Mouse (Mus musculus): ENCODE measurements at regions not wholly inside any gene's neighbourhood (a gene's known extent, or its start where the extent isn't known, plus 50 kb on each side); places are given as distances from the start of the nearest gene placed in this dataset.

DNA sequence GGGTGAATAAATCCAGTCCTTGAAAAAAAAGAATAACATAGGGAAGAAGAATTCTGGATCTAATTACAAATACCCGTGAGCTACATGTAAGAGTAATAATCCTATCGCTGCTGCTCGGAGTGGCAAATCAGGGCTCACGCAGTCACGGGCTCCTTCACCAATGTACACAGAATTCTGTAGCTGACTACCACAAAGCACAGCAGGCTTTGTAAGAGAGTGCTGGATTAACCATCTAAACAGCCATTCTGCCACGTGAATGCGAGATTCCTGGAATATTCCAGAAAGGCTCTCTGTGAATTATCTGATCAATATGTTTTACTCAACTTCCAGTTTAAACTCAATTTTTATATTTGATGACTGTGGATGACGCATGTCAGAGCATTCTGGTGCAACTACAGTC is 165.1 kb upstream of the Isl1 start:
- Histone ChIP-seq H3K79me2 (ENCODE audit: control insufficient read depth, insufficient read depth, low read length) (no peaks in the 10 kb centered on the region), H3K4me3 (ENCODE audit: insufficient read depth, low read depth, low read length) (no peak overlapping the region), H3K36me3 (ENCODE audit: control insufficient read depth, insufficient read depth, low read length) (no peaks in the 10 kb centered on the region), H3K4me1 (ENCODE audit: control insufficient read depth, insufficient read depth, low read length) (no peaks in the 10 kb centered on the region), H3K27ac (replicated peaks; ENCODE audit: insufficient read depth, low read depth, low read length) (no peak overlapping the region), H3K9ac (ENCODE audit: low read depth, low read length) (no peak overlapping the region), H3K27me3 (ENCODE audit: control insufficient read depth, insufficient read depth, low read length) (no peaks in the 10 kb centered on the region)
- DNase-seq (ENCODE audit: extremely low read depth, low read depth, low spot score), result no peak
- WGBS, result 80% methylated on average over 8 of the region's 8 CpGs
- no peak for TF ChIP-seq CTCF (IDR thresholded peaks at IDR 0.05; ENCODE audit: low read depth, low read length)
- no peak for TF ChIP-seq POLR2A (IDR thresholded peaks at IDR 0.05; ENCODE audit: extremely low read depth, insufficient read depth, low read length)

DNA sequence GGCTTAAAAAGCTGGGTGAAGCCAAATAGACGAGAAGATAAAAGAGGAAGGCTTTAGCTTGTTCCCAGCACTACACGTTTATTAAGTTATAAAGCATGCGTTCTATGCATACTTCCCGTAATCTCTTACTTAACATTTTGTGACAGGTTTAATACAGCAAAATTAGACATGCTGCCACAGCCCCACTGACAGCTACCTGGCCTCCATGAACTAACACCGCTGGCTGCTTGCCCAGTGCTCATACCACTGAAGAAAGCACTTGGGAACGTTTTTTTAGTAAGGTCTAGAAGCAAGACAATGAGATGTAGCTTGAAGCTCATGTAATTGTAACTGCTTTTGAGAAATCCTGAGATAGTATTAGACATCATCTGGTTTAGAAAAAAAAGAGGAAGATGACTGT is 152.3 kb upstream of the Isl1 start:
- TF ChIP-seq CTCF (IDR thresholded peaks at IDR 0.05; ENCODE audit: low read depth, low read length) (no peak), POLR2A (IDR thresholded peaks at IDR 0.05; ENCODE audit: extremely low read depth, insufficient read depth, low read length) (no peak)
- Histone ChIP-seq H3K36me3 (ENCODE audit: control insufficient read depth, insufficient read depth, low read length) (no peaks in the 10 kb centered on the region), H3K4me3 (ENCODE audit: insufficient read depth, low read depth, low read length) (no peak overlapping the region), H3K4me1 (ENCODE audit: control insufficient read depth, insufficient read depth, low read length) (no peaks in the 10 kb centered on the region), H3K9ac (ENCODE audit: low read depth, low read length) (no peak overlapping the region), H3K79me2 (ENCODE audit: control insufficient read depth, insufficient read depth, low read length) (no peaks in the 10 kb centered on the region), H3K27me3 (ENCODE audit: control insufficient read depth, insufficient read depth, low read length) (no peaks in the 10 kb centered on the region), H3K27ac (replicated peaks; ENCODE audit: insufficient read depth, low read depth, low read length) (no peak overlapping the region)
- WGBS, result 72% methylated on average over 6 of the region's 6 CpGs
- DNase-seq (ENCODE audit: extremely low read depth, low read depth, low spot score), result no peak

DNA sequence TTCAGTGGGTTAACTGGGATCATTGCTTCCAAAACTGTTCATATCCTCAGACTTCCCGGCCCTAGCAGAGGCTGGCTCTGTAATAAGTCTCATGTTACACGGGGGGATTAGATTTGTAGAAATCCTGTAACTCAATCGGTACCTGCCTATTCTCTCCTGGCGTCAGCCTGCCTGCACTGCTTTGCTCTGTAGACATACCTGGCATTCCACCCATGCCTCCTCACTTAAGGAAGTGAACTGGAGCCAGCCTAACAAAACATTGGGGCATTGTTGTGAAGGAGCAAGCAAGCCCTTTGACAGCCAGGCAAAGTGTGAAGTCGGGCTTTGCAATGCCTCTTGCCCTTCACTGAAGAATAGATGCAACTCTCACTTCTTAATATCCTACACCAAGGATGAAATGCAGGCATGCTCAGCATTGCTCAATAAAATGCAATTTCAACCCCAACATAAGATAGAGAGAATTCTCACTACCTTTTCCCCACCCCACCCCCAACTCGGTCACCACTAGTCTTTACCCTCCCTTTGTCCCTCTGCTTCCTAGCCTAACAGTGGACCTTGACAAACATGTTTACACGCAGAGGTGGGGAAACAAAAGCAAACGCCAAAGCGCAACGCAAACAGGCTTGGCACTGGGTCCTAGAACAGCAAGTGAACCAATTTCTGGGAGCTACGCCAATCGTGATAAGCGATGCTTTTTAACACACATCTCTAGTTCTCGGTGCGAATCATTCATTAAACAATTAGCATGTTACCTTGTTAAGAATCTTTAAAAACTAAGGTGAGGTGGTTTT is 133.9 kb upstream of the Isl1 start:
- Histone ChIP-seq H3K27ac (replicated peaks; ENCODE audit: insufficient read depth, low read depth, low read length) (no peak overlapping the region), H3K9ac (ENCODE audit: low read depth, low read length) (no peak overlapping the region), H3K79me2 (ENCODE audit: control insufficient read depth, insufficient read depth, low read length) (no peaks in the 10 kb centered on the region), H3K36me3 (ENCODE audit: control insufficient read depth, insufficient read depth, low read length) (no peaks in the 10 kb centered on the region), H3K4me1 (ENCODE audit: control insufficient read depth, insufficient read depth, low read length) (peaks cover 2% of the 10 kb centered on the region; the same call in 1 of the 2 replicates), H3K27me3 (ENCODE audit: control insufficient read depth, insufficient read depth, low read length) (no peaks in the 10 kb centered on the region), H3K4me3 (ENCODE audit: insufficient read depth, low read depth, low read length) (no peak overlapping the region)
- TF ChIP-seq CTCF (IDR thresholded peaks at IDR 0.05; ENCODE audit: low read depth, low read length) (no peak), POLR2A (IDR thresholded peaks at IDR 0.05; ENCODE audit: extremely low read depth, insufficient read depth, low read length) (no peak)
- 8% methylated on average over 15 of the region's 15 CpGs for WGBS
- DNase-seq (ENCODE audit: extremely low read depth, low read depth, low spot score), result peak; percentile 69

DNA sequence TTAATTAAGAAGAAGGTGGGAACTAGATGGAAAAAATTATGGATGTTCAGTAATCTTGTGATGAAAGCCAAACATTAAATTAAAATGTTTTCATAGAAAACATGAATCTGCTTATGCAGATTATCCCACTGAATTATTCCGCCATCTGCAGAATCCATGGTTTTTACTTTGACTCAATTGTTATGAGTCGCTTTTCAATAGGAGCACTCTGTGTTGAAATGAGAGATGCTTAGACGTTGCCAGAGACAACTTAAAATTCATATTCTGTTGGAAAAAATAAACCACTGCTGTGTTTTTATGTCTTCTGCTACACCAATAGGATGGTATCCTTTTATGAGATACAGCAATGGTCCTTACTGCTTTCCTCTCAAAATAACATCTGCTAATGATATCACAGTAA is 108.3 kb upstream of the Isl1 start:
- Histone ChIP-seq H3K27me3 (ENCODE audit: control insufficient read depth, insufficient read depth, low read length) (no peaks in the 10 kb centered on the region), H3K79me2 (ENCODE audit: control insufficient read depth, insufficient read depth, low read length) (no peaks in the 10 kb centered on the region), H3K9ac (ENCODE audit: low read depth, low read length) (no peak overlapping the region), H3K4me1 (ENCODE audit: control insufficient read depth, insufficient read depth, low read length) (no peaks in the 10 kb centered on the region), H3K4me3 (ENCODE audit: insufficient read depth, low read depth, low read length) (no peak overlapping the region), H3K27ac (replicated peaks; ENCODE audit: insufficient read depth, low read depth, low read length) (no peak overlapping the region), H3K36me3 (ENCODE audit: control insufficient read depth, insufficient read depth, low read length) (no peaks in the 10 kb centered on the region)
- no peak for DNase-seq (ENCODE audit: extremely low read depth, low read depth, low spot score)
- WGBS, result 83% methylated on average over 3 of the region's 3 CpGs
- TF ChIP-seq POLR2A (IDR thresholded peaks at IDR 0.05; ENCODE audit: extremely low read depth, insufficient read depth, low read length) (no peak), CTCF (IDR thresholded peaks at IDR 0.05; ENCODE audit: low read depth, low read length) (no peak)

DNA sequence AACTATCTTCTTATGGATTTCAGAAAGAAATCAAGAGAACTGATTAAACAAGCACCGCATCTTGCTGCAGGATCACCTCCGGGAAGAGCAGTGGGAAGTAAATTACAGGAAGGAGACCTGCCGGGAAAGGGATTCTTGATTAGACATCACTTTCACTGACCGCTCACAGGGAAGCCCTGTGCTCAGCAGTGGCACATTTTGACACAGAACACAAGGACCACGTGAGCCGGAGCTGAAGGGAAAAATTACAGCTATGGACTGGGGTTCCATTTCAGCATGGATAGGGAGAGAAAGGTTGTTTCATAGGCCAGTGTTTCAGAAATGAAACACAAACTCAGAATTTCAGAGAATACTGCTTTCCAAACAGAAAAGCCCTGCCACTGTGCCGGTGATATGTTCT is 105.0 kb upstream of the Isl1 start:
- DNase-seq (ENCODE audit: extremely low read depth, low read depth, low spot score), result no peak
- H3K27ac ChIP-seq (replicated peaks; ENCODE audit: insufficient read depth, low read depth, low read length), result no peak overlapping the region
- 32% methylated on average over 7 of the region's 7 CpGs for WGBS
- no peak for TF ChIP-seq CTCF (IDR thresholded peaks at IDR 0.05; ENCODE audit: low read depth, low read length)
- TF ChIP-seq POLR2A (IDR thresholded peaks at IDR 0.05; ENCODE audit: extremely low read depth, insufficient read depth, low read length), result no peak
- no peaks in the 10 kb centered on the region for H3K27me3 ChIP-seq (ENCODE audit: control insufficient read depth, insufficient read depth, low read length)
- H3K36me3 ChIP-seq (ENCODE audit: control insufficient read depth, insufficient read depth, low read length), result no peaks in the 10 kb centered on the region
- no peak overlapping the region for H3K4me3 ChIP-seq (ENCODE audit: insufficient read depth, low read depth, low read length)
- H3K4me1 ChIP-seq (ENCODE audit: control insufficient read depth, insufficient read depth, low read length), result no peaks in the 10 kb centered on the region
- H3K79me2 ChIP-seq (ENCODE audit: control insufficient read depth, insufficient read depth, low read length), result no peaks in the 10 kb centered on the region
- H3K9ac ChIP-seq (ENCODE audit: low read depth, low read length), result no peak overlapping the region

DNA sequence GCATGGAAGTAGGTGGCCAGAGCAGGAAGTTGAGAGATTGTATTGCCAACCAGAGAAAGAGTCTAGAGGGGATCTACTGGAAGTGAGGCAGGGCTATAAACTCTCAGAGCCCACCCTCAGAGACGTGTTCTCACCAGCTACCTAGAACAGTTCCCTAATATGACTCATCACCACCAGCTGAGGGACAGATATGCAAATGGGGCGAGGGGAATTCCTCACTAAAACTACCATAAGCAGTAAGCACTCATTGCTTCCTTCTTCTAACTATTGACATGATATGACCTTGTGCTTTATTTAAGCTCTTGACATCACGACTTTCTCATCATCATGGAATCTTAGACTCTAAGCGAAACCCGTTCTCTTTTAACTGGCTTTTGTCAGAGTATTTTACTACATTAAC is 101.2 kb upstream of the Isl1 start:
- no peaks in the 10 kb centered on the region for H3K27me3 ChIP-seq (ENCODE audit: control insufficient read depth, insufficient read depth, low read length)
- DNase-seq (ENCODE audit: extremely low read depth, low read depth, low spot score), result no peak
- no peak for TF ChIP-seq POLR2A (IDR thresholded peaks at IDR 0.05; ENCODE audit: extremely low read depth, insufficient read depth, low read length)
- no peak for TF ChIP-seq CTCF (IDR thresholded peaks at IDR 0.05; ENCODE audit: low read depth, low read length)
- H3K4me1 ChIP-seq (ENCODE audit: control insufficient read depth, insufficient read depth, low read length), result no peaks in the 10 kb centered on the region
- no peak overlapping the region for H3K4me3 ChIP-seq (ENCODE audit: insufficient read depth, low read depth, low read length)
- no peaks in the 10 kb centered on the region for H3K36me3 ChIP-seq (ENCODE audit: control insufficient read depth, insufficient read depth, low read length)
- H3K27ac ChIP-seq (replicated peaks; ENCODE audit: insufficient read depth, low read depth, low read length), result no peak overlapping the region
- no peak overlapping the region for H3K9ac ChIP-seq (ENCODE audit: low read depth, low read length)
- WGBS, result 74% methylated on average over 5 of the region's 5 CpGs
- H3K79me2 ChIP-seq (ENCODE audit: control insufficient read depth, insufficient read depth, low read length), result no peaks in the 10 kb centered on the region

All from liver, adult 2 months (tissue).